Comparison of ENCODE assay signal across 7 mouse cellular contexts in genomic region chr17:25578920-25579319, GRCm38 (mm10). TPM values are rescaled to one million over a fixed set of nuclear protein-coding genes. Genes with fewer than 3 reads are reported as not detected.
DNase-seq lines count a peak whose midpoint lies in the region; ATAC-seq lines count a peak whose summit lies in the region.

Gene Lmf1, plus strand, starts transcription at chr17:25579085.

- no peaks in the 10 kb centered on the region for H3K27me3 ChIP-seq in intestine, embryonic 16.5 days (replicated peaks; ENCODE audit: control insufficient read depth, insufficient read depth, low read length)
- no peaks in the 10 kb centered on the region for H3K27me3 ChIP-seq in midbrain, embryonic 11.5 days (ENCODE audit: control insufficient read depth, insufficient read depth, low read length)

- H3K4me1 ChIP-seq in intestine, embryonic 16.5 days (ENCODE audit: control insufficient read depth, insufficient read depth, low read length): peaks cover 10% of the 10 kb centered on the region; the same call in 1 of the 2 replicates
- H3K4me1 ChIP-seq in midbrain, embryonic 11.5 days (ENCODE audit: control insufficient read depth, insufficient read depth, low read length): peaks cover 10% of the 10 kb centered on the region

- WGBS in intestine, embryonic 16.5 days: under 1% methylated on average over 31 of the region's 31 CpGs
- under 1% methylated on average over 31 of the region's 31 CpGs for WGBS in midbrain, embryonic 11.5 days

- peak; percentile 98 for ATAC-seq in intestine, embryonic 16.5 days
- peak; percentile 97 for ATAC-seq in midbrain, embryonic 11.5 days (ENCODE audit: low FRiP score)

- H3K27ac ChIP-seq in intestine, embryonic 16.5 days (ENCODE audit: low read length): peak within 1 kb of the TSS; percentile 71
- H3K27ac ChIP-seq in midbrain, embryonic 11.5 days (ENCODE audit: low read depth, low read length): peak within 1 kb of the TSS; percentile 7; the same call in 1 of the 2 replicates

- no peaks in the 10 kb centered on the region for H3K36me3 ChIP-seq in intestine, embryonic 16.5 days (ENCODE audit: control insufficient read depth, insufficient read depth, low read length)
- H3K36me3 ChIP-seq in midbrain, embryonic 11.5 days (ENCODE audit: control insufficient read depth, insufficient read depth, low read length): no peaks in the 10 kb centered on the region

- no peaks in the 10 kb centered on the region for H3K9me3 ChIP-seq in intestine, embryonic 16.5 days (ENCODE audit: control insufficient read depth, low read length)
- H3K9me3 ChIP-seq in midbrain, embryonic 11.5 days (ENCODE audit: control insufficient read depth, low read length): no peaks in the 10 kb centered on the region

- intact Hi-C loops in gastrocnemius, postnatal 36 days (cut with DNase I): no loop called here
- intact Hi-C loops in left cerebral cortex, postnatal 36 days (cut with DNase I): loop anchor here (10.0 kb wide), 1 partner anchor 226 kb away; the partner anchor contains the start of gene Fbxl16

- peak within 1 kb of the TSS; percentile 90 for H3K9ac ChIP-seq in intestine, embryonic 16.5 days (ENCODE audit: low read depth, low read length)
- H3K9ac ChIP-seq in midbrain, embryonic 11.5 days (ENCODE audit: low read length): peak within 1 kb of the TSS; percentile 87

- H3K4me2 ChIP-seq in intestine, embryonic 16.5 days (ENCODE audit: low read depth, low read length): peak within 1 kb of the TSS; percentile 98
- peak within 1 kb of the TSS; percentile 82 for H3K4me2 ChIP-seq in midbrain, embryonic 11.5 days

- H3K4me3 ChIP-seq in intestine, embryonic 16.5 days (ENCODE audit: low read length): peak within 1 kb of the TSS; percentile 80
- H3K4me3 ChIP-seq in midbrain, embryonic 11.5 days (ENCODE audit: low read depth, low read length): peak within 1 kb of the TSS; percentile 62

- peak; percentile 99 for DNase-seq in adrenal gland, adult 2 months
- DNase-seq in embryo, embryonic 11.5 days (ENCODE audit: low read depth, low spot score): peak; percentile 96
- peak; percentile 95 to 97 for DNase-seq in gastrocnemius, postnatal 36 days
- DNase-seq in left cerebral cortex, postnatal 36 days (ENCODE audit: low spot score in 2 of 2): peak; percentile 93 to 94
- DNase-seq in midbrain, embryonic 11.5 days (ENCODE audit: low spot score, missing footprints): peak; percentile 99
- peak; percentile 94 for DNase-seq in skeletal muscle tissue, adult 2 months (ENCODE audit: low read depth, low spot score)

RNA-seq across cellular contexts. Expression of gene Lmf1, which starts in this region (rescaled TPM):
- total RNA-seq in adrenal gland, adult 2 months (2021): 10 to 100 TPM; 40.4 to 42.6 TPM
- 30.3 and 35.8 TPM in 2 replicates for polyA plus RNA-seq in adrenal gland, adult 2 months (2012; rRNA removed)
- total RNA-seq in gastrocnemius, postnatal 36 days (2021): 10 to 100 TPM; 13.1 to 13.9 TPM
- 39.1 and 40.6 TPM in 2 replicates for polyA plus RNA-seq in intestine, embryonic 16.5 days (2015; fragmentation: Nextera tagmentation; extraction: Ambion mirVana)
- total RNA-seq in left cerebral cortex, postnatal 36 days (2021): 10 to 100 TPM; 22.1 to 26.7 TPM
- polyA plus RNA-seq in midbrain, embryonic 11.5 days (2014; fragmentation: Nextera tagmentation; extraction: Ambion mirVana): 19.2 and 20.6 TPM in 2 replicates

Comparison
In these comparisons a context has a peak if more than half of its experiments do, and no peak if none do; other contexts are left out.
1. Peak in every context shown above with its lines: DNase-seq, ATAC-seq, H3K4me3 ChIP-seq and H3K27ac ChIP-seq.